In genomic region chr2:57121110-57121509, GRCm38 (mm10) we compare ENCODE assay signal across 23 mouse cellular contexts. TPM values are rescaled to one million over a fixed set of nuclear protein-coding genes. Genes with fewer than 3 reads are reported as not detected.
DNase-seq lines count a peak whose midpoint lies in the region; ATAC-seq lines count a peak whose summit lies in the region.
"Had no signal": no experiment of that assay in that cellular context is flagged by ENCODE, and none has a peak within 500 bp of the region (broad histone marks: within the 10 kb centered on the region; RNA-seq: fewer than 3 reads in every experiment).

No protein-coding gene starts in this region.

- DNase-seq in heart, adult 11 months = peak; percentile 50
- no peak for DNase-seq in heart, postnatal 14 days
- no peak for DNase-seq in liver, embryonic 11.5 days (ENCODE audit: low spot score)
- peak; percentile 15 for DNase-seq in 3T3-L1 (ENCODE audit: low read depth, low spot score)
- DNase-seq in cerebellum, postnatal 36 days = no peak
- DNase-seq: adrenal gland, adult 2 months; adrenal gland, postnatal 14 days; B cell, adult 2 months; cerebellum, adult 11 months; cerebellum, adult 2 months; cerebellum, adult 9-11 months; cerebellum, postnatal 25 days; gastrocnemius, postnatal 10 days; gastrocnemius, postnatal 36 days; heart, postnatal 10 days had no signal

- no peak overlapping the region for H3K4me2 ChIP-seq in liver, embryonic 12.5 days
- H3K4me2 ChIP-seq in liver, embryonic 11.5 days = no peak overlapping the region; the same call in 1 of the 2 replicates
- H3K4me2 ChIP-seq: forebrain, embryonic 13.5 days; heart, embryonic 11.5 days; heart, embryonic 15.5 days; hindbrain, embryonic 12.5 days; hindbrain, embryonic 15.5 days had no signal

- no peak for ATAC-seq in liver, embryonic 12.5 days
- no peak for ATAC-seq in liver, embryonic 11.5 days (replicated peaks; ENCODE audit: low FRiP score)
- ATAC-seq: forebrain, embryonic 13.5 days; forebrain, embryonic 16.5 days had no signal

- no peaks in the 10 kb centered on the region for H3K9me3 ChIP-seq in liver, embryonic 12.5 days (replicated peaks)
- no peaks in the 10 kb centered on the region for H3K9me3 ChIP-seq in liver, embryonic 11.5 days (ENCODE audit: control insufficient read depth, low read length)
- H3K9me3 ChIP-seq: forebrain, embryonic 10.5 days; forebrain, embryonic 13.5 days; heart, embryonic 15.5 days; hindbrain, embryonic 12.5 days; hindbrain, embryonic 15.5 days had no signal

- H3K4me1 ChIP-seq in liver, embryonic 12.5 days = peaks cover 38% of the 10 kb centered on the region
- peaks cover 9% of the 10 kb centered on the region; the same call in 1 of the 2 replicates for H3K4me1 ChIP-seq in liver, embryonic 11.5 days (replicated peaks; ENCODE audit: control insufficient read depth, insufficient read depth, low read length)

- no peak overlapping the region for H3K9ac ChIP-seq in liver, embryonic 12.5 days
- no peak overlapping the region for H3K9ac ChIP-seq in liver, embryonic 11.5 days (ENCODE audit: low read depth, low read length)
- H3K9ac ChIP-seq: forebrain, embryonic 13.5 days; heart, embryonic 15.5 days; hindbrain, embryonic 12.5 days; hindbrain, embryonic 15.5 days had no signal

- H3K27me3 ChIP-seq in liver, embryonic 12.5 days (replicated peaks) = no peaks in the 10 kb centered on the region
- H3K27me3 ChIP-seq in liver, embryonic 11.5 days (replicated peaks; ENCODE audit: control insufficient read depth, insufficient read depth, low read length) = no peaks in the 10 kb centered on the region
- H3K27me3 ChIP-seq: heart, embryonic 15.5 days; hindbrain, embryonic 12.5 days had no signal

- H3K4me3 ChIP-seq in liver, embryonic 12.5 days = no peak overlapping the region
- H3K4me3 ChIP-seq in liver, embryonic 11.5 days (ENCODE audit: low read depth, low read length) = no peak overlapping the region
- H3K4me3 ChIP-seq: forebrain, embryonic 10.5 days; forebrain, embryonic 13.5 days; heart, embryonic 15.5 days; hindbrain, embryonic 12.5 days; hindbrain, embryonic 15.5 days had no signal

- intact Hi-C loops in heart, postnatal 14 days (cut with DNase I) = loop anchor here (5.0 kb wide), 2 partner anchors 61 to 196 kb away; no protein-coding TSS in a partner anchor

- H3K36me3 ChIP-seq in liver, embryonic 12.5 days = peaks cover 4% of the 10 kb centered on the region; the same call in 1 of the 2 replicates
- H3K36me3 ChIP-seq in liver, embryonic 11.5 days (ENCODE audit: control insufficient read depth, insufficient read depth, low read length) = no peaks in the 10 kb centered on the region
- H3K36me3 ChIP-seq: heart, embryonic 15.5 days; hindbrain, embryonic 12.5 days; hindbrain, embryonic 15.5 days had no signal

- WGBS in liver, embryonic 12.5 days (ENCODE audit: insufficient replicate concordance) = 67% methylated on average over 4 of the region's 4 CpGs
- 81% methylated on average over 4 of the region's 4 CpGs for WGBS in liver, embryonic 11.5 days

- H3K27ac ChIP-seq in liver, embryonic 12.5 days = 0 out of 2 replicates have a peak overlapping the region, but pooled peaks have one; percentile 11
- H3K27ac ChIP-seq in liver, embryonic 11.5 days (ENCODE audit: low read depth, low read length) = no peak overlapping the region
- H3K27ac ChIP-seq: forebrain, embryonic 10.5 days; forebrain, embryonic 13.5 days; heart, embryonic 15.5 days; hindbrain, embryonic 12.5 days; hindbrain, embryonic 15.5 days had no signal

RNA-seq across cellular contexts. Expression of gene Nr4a2, which starts 2.7 kb away (rescaled TPM):
- 1 to 10 TPM; 1.7 to 1.9 TPM for total RNA-seq in heart, postnatal 14 days (2021)
- 0.90 and 0.99 TPM in 2 replicates for polyA plus RNA-seq in liver, embryonic 12.5 days (2016; fragmentation: Nextera tagmentation; extraction: Ambion mirVana)
- 2.0 and 2.1 TPM in 2 replicates for polyA plus RNA-seq in liver, embryonic 11.5 days (2014; fragmentation: Nextera tagmentation; extraction: Ambion mirVana)

Comparison
In these comparisons a context has a peak if more than half of its experiments do, and no peak if none do; other contexts are left out.
1. DNase-seq: peak in heart, adult 11 months (single experiment) and 3T3-L1 (single experiment); none in heart, postnatal 14 days (0 of 2), liver, embryonic 11.5 days (single experiment) and cerebellum, postnatal 36 days (0 of 2).